Mouse (Mus musculus): ENCODE data around the gene Ppp1r15b. TPM values are rescaled to one million over a fixed set of nuclear protein-coding genes. Genes with fewer than 3 reads are reported as not detected.

The Ppp1r15b gene
- total and polyA plus RNA-seq, 3 experiments = 33.1 to 47.6 (median 47.5) TPM

DNA sequence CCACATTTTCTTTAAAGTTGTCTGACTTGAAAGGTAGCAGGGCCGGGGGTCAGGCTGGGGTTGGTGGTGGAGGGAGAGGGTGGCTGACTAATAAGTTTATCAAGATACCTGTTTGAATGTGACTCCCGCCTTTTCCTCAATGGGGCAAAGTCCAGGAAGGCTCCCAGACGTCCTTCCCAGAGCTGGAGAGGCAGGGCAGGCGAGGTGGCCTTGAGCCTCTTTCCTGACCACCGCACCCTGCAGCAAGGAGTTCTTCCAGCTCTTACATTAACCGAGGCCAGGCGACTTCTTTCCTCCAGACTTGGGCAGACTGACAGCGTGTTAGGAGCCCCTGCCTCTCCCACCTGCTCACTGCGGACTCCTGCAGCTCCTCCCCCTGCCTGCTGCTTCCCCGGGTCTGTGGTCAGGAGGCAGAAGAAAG lies 33.7 kb downstream of the Ppp1r15b start:
- no peak overlapping the region for H3K27ac ChIP-seq (ENCODE audit: insufficient read depth, low read depth)
- H3K79me2 ChIP-seq (replicated peaks; ENCODE audit: control insufficient read depth, extremely low read depth, insufficient read depth, poor library complexity, severe bottlenecking) = no peaks in the 10 kb centered on the region
- in situ Hi-C loops (cut with MboI; ENCODE audit: low pct_ligation_motif_present, low pct_unique_long_range_greater_than_20kb, low sequenced_read_pairs) (no loop called here), dilution Hi-C loops (cut with MboI; ENCODE audit: extremely low pct_ligation_motif_present, extremely low pct_unique_long_range_greater_than_20kb, low sequenced_read_pairs) (no loop called here)
- no peak overlapping the region for H3K4me2 ChIP-seq (ENCODE audit: insufficient read depth, low read depth, poor library complexity, severe bottlenecking)
- peaks cover 0 to 10% of the 10 kb centered on the region in 2 experiments; a peak in 2 of 4 replicates for H3K4me1 ChIP-seq (ENCODE audit: control insufficient read depth in 1 of 2, insufficient read depth in 2 of 2)
- TF ChIP-seq NRF1 (IDR thresholded peaks at IDR 0.05; ENCODE audit: low read depth, low read length) = no peak
- no peak for TF ChIP-seq TCF12 (IDR thresholded peaks at IDR 0.05; ENCODE audit: low read depth, low read length)
- TF ChIP-seq MEF2A (IDR thresholded peaks at IDR 0.05; ENCODE audit: borderline replicate concordance, low read depth, low read length) = no peak
- TF ChIP-seq ETS1 (conservative IDR thresholded peaks at IDR 0.05; ENCODE audit: low read depth, low read length) = no peak
- TF ChIP-seq SMC3 (IDR thresholded peaks at IDR 0.05; ENCODE audit: low read depth, low read length) = no peak
- TF ChIP-seq ZC3H11A (IDR thresholded peaks at IDR 0.05; ENCODE audit: low read depth, low read length) = no peak
- TF ChIP-seq JUND (conservative IDR thresholded peaks at IDR 0.05; ENCODE audit: low read depth, low read length) = no peak
- H3K36me3 ChIP-seq (replicated peaks in 1 of 2; ENCODE audit: control insufficient read depth in 1 of 2, insufficient read depth in 1 of 2, low read length in 1 of 2) = no peaks in the 10 kb centered on the region
- no peak for DNase-seq (ENCODE audit: extremely low read depth)
- no peaks in the 10 kb centered on the region for H3K9me3 ChIP-seq (replicated peaks; ENCODE audit: low read length)
- H3K4me3 ChIP-seq (replicated peaks in 1 of 3; ENCODE audit: low read depth in 2 of 3, low read length in 2 of 3, poor library complexity in 1 of 3) = no peak overlapping the region
- no peak overlapping the region for H3K9ac ChIP-seq (ENCODE audit: insufficient read depth, low read depth)
- H3K27me3 ChIP-seq (replicated peaks) = peaks cover 87% of the 10 kb centered on the region

DNA sequence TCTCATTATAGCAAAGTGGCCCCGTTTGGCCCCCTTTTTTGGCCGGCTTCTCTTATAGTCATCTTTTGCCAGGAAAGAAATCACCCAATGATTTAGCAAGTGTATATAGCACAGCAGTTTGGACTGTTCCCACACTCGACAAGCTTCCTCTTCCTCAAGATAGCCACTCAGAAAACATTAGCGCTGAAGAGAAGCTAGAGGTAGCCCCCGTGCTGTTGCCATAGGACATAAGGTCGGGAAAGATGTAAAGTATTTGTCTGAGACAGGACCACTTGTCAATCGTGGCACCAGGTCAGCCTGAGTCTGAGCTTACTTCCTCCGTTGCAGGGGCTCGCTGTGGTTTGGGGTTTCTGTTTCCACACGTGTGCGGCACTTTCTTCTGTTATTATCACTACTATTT lies 34.2 kb downstream of the Ppp1r15b start:
- Histone ChIP-seq H3K9me3 (replicated peaks; ENCODE audit: low read length) (no peaks in the 10 kb centered on the region), H3K36me3 (replicated peaks in 1 of 2; ENCODE audit: control insufficient read depth in 1 of 2, insufficient read depth in 1 of 2, low read length in 1 of 2) (no peaks in the 10 kb centered on the region), H3K27me3 (replicated peaks) (peaks cover 92% of the 10 kb centered on the region), H3K4me2 (ENCODE audit: insufficient read depth, low read depth, poor library complexity, severe bottlenecking) (no peak overlapping the region), H3K4me1 (ENCODE audit: control insufficient read depth in 1 of 2, insufficient read depth in 2 of 2) (peaks cover 3 to 13% of the 10 kb centered on the region in 2 experiments; a peak in 3 of 4 replicates), H3K4me3 (replicated peaks in 1 of 3; ENCODE audit: low read depth in 2 of 3, low read length in 2 of 3, poor library complexity in 1 of 3) (no peak overlapping the region), H3K79me2 (replicated peaks; ENCODE audit: control insufficient read depth, extremely low read depth, insufficient read depth, poor library complexity, severe bottlenecking) (no peaks in the 10 kb centered on the region), H3K27ac (ENCODE audit: insufficient read depth, low read depth) (no peak overlapping the region), H3K9ac (ENCODE audit: insufficient read depth, low read depth) (no peak overlapping the region)
- no peak for DNase-seq (ENCODE audit: extremely low read depth)
- TF ChIP-seq MAX (IDR thresholded peaks at IDR 0.05; ENCODE audit: low read length) = no peak
- peak; percentile 41; the same call in 1 of the 2 replicates for TF ChIP-seq BHLHE40 (IDR thresholded peaks at IDR 0.05; ENCODE audit: low read depth, low read length)
- dilution Hi-C loops (cut with MboI; ENCODE audit: extremely low pct_ligation_motif_present, extremely low pct_unique_long_range_greater_than_20kb, low sequenced_read_pairs) (no loop called here), in situ Hi-C loops (cut with MboI; ENCODE audit: low pct_ligation_motif_present, low pct_unique_long_range_greater_than_20kb, low sequenced_read_pairs) (no loop called here)

- H3K27ac ChIP-seq (ENCODE audit: insufficient read depth, low read depth) = no peak overlapping the region
- in situ Hi-C loops (cut with MboI; ENCODE audit: low pct_ligation_motif_present, low pct_unique_long_range_greater_than_20kb, low sequenced_read_pairs) (no loop called here), dilution Hi-C loops (cut with MboI; ENCODE audit: extremely low pct_ligation_motif_present, extremely low pct_unique_long_range_greater_than_20kb, low sequenced_read_pairs) (no loop called here)
- peaks cover 95% of the 10 kb centered on the region for H3K27me3 ChIP-seq (replicated peaks)
- H3K4me2 ChIP-seq (ENCODE audit: insufficient read depth, low read depth, poor library complexity, severe bottlenecking) = peak overlapping the region; percentile 57
- peak overlapping the region in 1 of 3 experiments; percentile 34 for H3K4me3 ChIP-seq (replicated peaks in 1 of 3; ENCODE audit: low read depth in 2 of 3, low read length in 2 of 3, poor library complexity in 1 of 3)
- DNase-seq (ENCODE audit: extremely low read depth) = peak; percentile 26
- H3K9ac ChIP-seq (ENCODE audit: insufficient read depth, low read depth) = no peak overlapping the region
- no peak; the same call in 1 of the 2 replicates for TF ChIP-seq MXI1 (IDR thresholded peaks at IDR 0.05; ENCODE audit: low read depth, low read length)
- no peak for TF ChIP-seq MAZ (IDR thresholded peaks at IDR 0.05; ENCODE audit: low read depth, low read length)
- no peak for TF ChIP-seq SMC3 (IDR thresholded peaks at IDR 0.05; ENCODE audit: low read depth, low read length)
- no peak for TF ChIP-seq NELFE (IDR thresholded peaks at IDR 0.05; ENCODE audit: low read depth, low read length)
- no peak for TF ChIP-seq GABPA (IDR thresholded peaks at IDR 0.05; ENCODE audit: insufficient replicate concordance, low read depth, low read length)
- TF ChIP-seq HCFC1 (IDR thresholded peaks at IDR 0.05; ENCODE audit: low read depth, low read length) = no peak
- TF ChIP-seq RAD21 (IDR thresholded peaks at IDR 0.05; ENCODE audit: low read depth, low read length) = no peak
- no peak for TF ChIP-seq RCOR1 (conservative IDR thresholded peaks at IDR 0.05; ENCODE audit: low read depth, low read length)
- TF ChIP-seq KAT2A (IDR thresholded peaks at IDR 0.05; ENCODE audit: insufficient replicate concordance, low read length) = no peak
- no peak for TF ChIP-seq NRF1 (IDR thresholded peaks at IDR 0.05; ENCODE audit: low read depth, low read length)
- no peak for TF ChIP-seq TCF12 (IDR thresholded peaks at IDR 0.05; ENCODE audit: low read depth, low read length)
- no peak for TF ChIP-seq POLR2AphosphoS2 (IDR thresholded peaks at IDR 0.05; ENCODE audit: low read depth, low read length)
- TF ChIP-seq USF1 (IDR thresholded peaks at IDR 0.05; ENCODE audit: low read depth, low read length) = no peak
- H3K4me1 ChIP-seq (ENCODE audit: control insufficient read depth in 1 of 2, insufficient read depth in 2 of 2) = peaks cover 4 to 17% of the 10 kb centered on the region in 2 experiments; a peak in 3 of 4 replicates
- no peaks in the 10 kb centered on the region for H3K9me3 ChIP-seq (replicated peaks; ENCODE audit: low read length)
- H3K36me3 ChIP-seq (replicated peaks in 1 of 2; ENCODE audit: control insufficient read depth in 1 of 2, insufficient read depth in 1 of 2, low read length in 1 of 2) = no peaks in the 10 kb centered on the region
- H3K79me2 ChIP-seq (replicated peaks; ENCODE audit: control insufficient read depth, extremely low read depth, insufficient read depth, poor library complexity, severe bottlenecking) = no peaks in the 10 kb centered on the region
Observed at GRCm38 (mm10) chr1:133168318-133169060, 37.5 kb downstream of the Ppp1r15b start.

Measured in CH12.LX (cell line).